8 mouse cellular contexts compared by ENCODE assay signal in the genomic region with DNA sequence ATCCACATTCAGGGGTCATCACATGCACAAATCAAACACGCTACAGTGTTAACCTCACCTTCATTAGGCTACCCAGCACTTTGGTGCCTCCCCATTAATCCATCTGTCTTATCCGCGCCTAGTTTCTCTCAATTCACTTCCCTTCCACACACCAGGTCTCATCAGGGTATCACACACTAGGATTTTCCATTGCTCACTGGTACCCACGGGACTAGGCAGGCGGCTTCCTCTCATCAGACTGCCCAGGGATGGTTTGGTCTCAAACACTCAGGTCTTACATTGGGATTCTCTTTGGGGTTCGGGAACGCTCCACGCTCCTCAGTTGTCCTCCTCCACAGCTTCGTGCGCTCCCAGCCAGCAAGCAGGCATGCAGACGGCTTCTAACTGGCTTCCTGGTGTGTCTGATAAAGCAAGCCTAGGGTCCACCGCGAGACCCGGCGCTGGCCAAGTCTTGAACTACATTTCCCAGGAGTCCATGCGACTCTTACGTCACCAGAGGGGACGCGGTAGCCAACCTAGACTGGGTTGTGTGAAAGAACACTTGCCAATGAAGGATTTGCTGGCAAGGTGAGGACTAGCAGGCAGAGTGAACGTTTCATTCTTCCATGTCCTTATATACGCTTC. TPM values are rescaled to one million over a fixed set of nuclear protein-coding genes. Genes with fewer than 3 reads are reported as not detected.
DNase-seq lines count a peak whose midpoint lies in the region; ATAC-seq lines count a peak whose summit lies in the region.

A gene (minus strand): TSS at position 451 of the 624 bp plus-strand sequence.

- H3K27ac ChIP-seq in brown adipose tissue, adult 24 weeks (replicated peaks; ENCODE audit: low read depth, low read length): no peak within 1 kb of the TSS
- H3K27ac ChIP-seq in heart, embryonic 13.5 days (replicated peaks): no peak within 1 kb of the TSS
- H3K27ac ChIP-seq in liver, embryonic 12.5 days: no peak within 1 kb of the TSS
- H3K27ac ChIP-seq in stomach, embryonic 16.5 days (ENCODE audit: low read length): no peak within 1 kb of the TSS

- WGBS in heart, embryonic 13.5 days: 1% methylated on average over 21 of the region's 21 CpGs
- WGBS in liver, embryonic 12.5 days (ENCODE audit: insufficient replicate concordance): 2% methylated on average over 21 of the region's 21 CpGs
- WGBS in stomach, embryonic 16.5 days: under 1% methylated on average over 21 of the region's 21 CpGs

- peak; percentile 89 for DNase-seq in CD4-positive, CD25-positive, alpha-beta regulatory T cell, adult 2 months (ENCODE audit: low read depth, low spot score)
- peak; percentile 19 for DNase-seq in fat pad, adult 2 months (ENCODE audit: extremely low read depth, low read depth, low spot score)
- DNase-seq in kidney, postnatal 10 days: peak; percentile 89
- DNase-seq in neural tube, embryonic 10.5 days (ENCODE audit: extremely low spot score, low spot score): peak; percentile 83

- peak within 1 kb of the TSS; percentile 67 for H3K9ac ChIP-seq in heart, embryonic 13.5 days
- peak within 1 kb of the TSS; percentile 64 for H3K9ac ChIP-seq in liver, embryonic 12.5 days
- H3K9ac ChIP-seq in stomach, embryonic 16.5 days (ENCODE audit: low read length): peak within 1 kb of the TSS; percentile 78

- H3K4me2 ChIP-seq in heart, embryonic 13.5 days: peak within 1 kb of the TSS; percentile 69
- peak within 1 kb of the TSS; percentile 88 for H3K4me2 ChIP-seq in liver, embryonic 12.5 days
- H3K4me2 ChIP-seq in stomach, embryonic 16.5 days (ENCODE audit: low read depth, low read length): peak within 1 kb of the TSS; percentile 94

- peaks cover 18% of the 10 kb centered on the region; the same call in 1 of the 2 replicates for H3K36me3 ChIP-seq in heart, embryonic 13.5 days
- peaks cover 13% of the 10 kb centered on the region for H3K36me3 ChIP-seq in liver, embryonic 12.5 days
- no peaks in the 10 kb centered on the region for H3K36me3 ChIP-seq in stomach, embryonic 16.5 days (ENCODE audit: control insufficient read depth, insufficient read depth, low read length)

- H3K4me1 ChIP-seq in brown adipose tissue, adult 24 weeks (ENCODE audit: control insufficient read depth, insufficient read depth, insufficient read length, low read length): peaks cover 6% of the 10 kb centered on the region; the same call in 1 of the 2 replicates
- peaks cover 5% of the 10 kb centered on the region; the same call in 1 of the 2 replicates for H3K4me1 ChIP-seq in heart, embryonic 13.5 days
- H3K4me1 ChIP-seq in liver, embryonic 12.5 days: peaks cover 11% of the 10 kb centered on the region
- H3K4me1 ChIP-seq in stomach, embryonic 16.5 days (ENCODE audit: control insufficient read depth, insufficient read depth, low read length): peaks cover 5% of the 10 kb centered on the region; the same call in 1 of the 2 replicates

- H3K9me3 ChIP-seq in heart, embryonic 13.5 days: no peaks in the 10 kb centered on the region
- H3K9me3 ChIP-seq in liver, embryonic 12.5 days (replicated peaks): no peaks in the 10 kb centered on the region
- H3K9me3 ChIP-seq in stomach, embryonic 16.5 days (replicated peaks; ENCODE audit: control insufficient read depth, low read length): no peaks in the 10 kb centered on the region

- H3K4me3 ChIP-seq in brown adipose tissue, adult 24 weeks (ENCODE audit: insufficient read depth, low read depth, low read length): peak within 1 kb of the TSS; percentile 77
- H3K4me3 ChIP-seq in heart, embryonic 13.5 days: peak within 1 kb of the TSS; percentile 55
- H3K4me3 ChIP-seq in liver, embryonic 12.5 days: peak within 1 kb of the TSS; percentile 70
- peak within 1 kb of the TSS; percentile 68 for H3K4me3 ChIP-seq in stomach, embryonic 16.5 days (replicated peaks; ENCODE audit: low read length)

- no peaks in the 10 kb centered on the region for H3K27me3 ChIP-seq in heart, embryonic 13.5 days (replicated peaks)
- H3K27me3 ChIP-seq in liver, embryonic 12.5 days (replicated peaks): no peaks in the 10 kb centered on the region
- H3K27me3 ChIP-seq in stomach, embryonic 16.5 days (ENCODE audit: control insufficient read depth, insufficient read depth, low read length): no peaks in the 10 kb centered on the region

- peak; percentile 88 for ATAC-seq in heart, embryonic 13.5 days (ENCODE audit: extremely low read depth, insufficient number of reproducible peaks, low FRiP score, low TSS enrichment)
- ATAC-seq in liver, embryonic 12.5 days: peak; percentile 96
- peak; percentile 95 for ATAC-seq in stomach, embryonic 16.5 days (ENCODE audit: insufficient read depth, low FRiP score)

RNA-seq across cellular contexts. Expression of the gene that starts here (rescaled TPM):
- polyA plus RNA-seq in brown adipose tissue, adult 24 weeks (2012; ENCODE audit: insufficient read depth, insufficient read length, missing spikeins): 0.83 and 2.0 TPM in 2 replicates
- polyA plus RNA-seq in heart, embryonic 13.5 days (2015; fragmentation: Nextera tagmentation; extraction: Ambion mirVana): 1.7 and 1.9 TPM in 2 replicates
- polyA plus RNA-seq in liver, embryonic 12.5 days (2016; fragmentation: Nextera tagmentation; extraction: Ambion mirVana): 2.1 and 2.4 TPM in 2 replicates
- polyA plus RNA-seq in stomach, embryonic 16.5 days (2015; fragmentation: Nextera tagmentation; extraction: Ambion mirVana): 4.7 and 4.9 TPM in 2 replicates

Comparison
In these comparisons a context has a peak if more than half of its experiments do, and no peak if none do; other contexts are left out.
1. DNase-seq: peak in every context shown above with its lines; median percentile 89 in CD4-positive, CD25-positive, alpha-beta regulatory T cell, adult 2 months; 89 in kidney, postnatal 10 days; 83 in neural tube, embryonic 10.5 days; 19 in fat pad, adult 2 months.